Mouse (Mus musculus) heart, postnatal 0 days (tissue): ENCODE data around the gene C1qtnf2. TPM values are rescaled to one million over a fixed set of nuclear protein-coding genes. Genes with fewer than 3 reads are reported as not detected.

Source experiments
- ATAC-seq: fragments of 200-750 bp; cut with Nextera tagmentation; 2 replicates; pipeline ENCODE4 v1.8.0; 2017; ENCODE audit warnings: low read depth, moderate number of reproducible peaks, moderate library complexity; ENCODE audit not compliant: insufficient read depth
- DNase-seq: peaks from one replicate; pipeline ENCODE4 v3.0.0-alpha.2; 2016; ENCODE audit warnings: low spot score
- H3K27ac ChIP-seq: fragments of 300-500 bp; sonication (generic); 2 replicates; pipeline ENCODE4 v1.5.1; 2014; ENCODE audit warnings: low read depth, mild to moderate bottlenecking
- H3K27me3 ChIP-seq: fragments of 300-500 bp; sonication (generic); 2 replicates; pipeline ENCODE4 v1.6.1; 2014; ENCODE audit warnings: low read length, mixed read lengths; ENCODE audit not compliant: control insufficient read depth, insufficient read depth
- H3K36me3 ChIP-seq: fragments of 300-500 bp; sonication (generic); replicated peaks from 2 replicates; pipeline ENCODE4 v1.6.1; 2014; ENCODE audit warnings: low read length, mixed read lengths; ENCODE audit not compliant: control insufficient read depth, insufficient read depth
- H3K4me1 ChIP-seq: fragments of 300-500 bp; sonication (generic); 2 replicates; pipeline ENCODE4 v1.6.1; 2014; ENCODE audit warnings: antibody characterized with exemption; ENCODE audit not compliant: control insufficient read depth, insufficient read depth
- H3K4me2 ChIP-seq: fragments of 300-500 bp; sonication (generic); 2 replicates; pipeline ENCODE4 v1.6.1; 2014; ENCODE audit warnings: low read depth, mild to moderate bottlenecking, low read length, moderate library complexity
- H3K4me3 ChIP-seq: fragments of 300-500 bp; sonication (generic); 2 replicates; pipeline ENCODE4 v1.5.1; 2014; ENCODE audit warnings: low read depth, low read length
- H3K9ac ChIP-seq: fragments of 300-500 bp; sonication (generic); replicated peaks from 2 replicates; pipeline ENCODE4 v1.6.1; 2014; ENCODE audit warnings: low read depth, low read length, mixed read lengths
- H3K9me3 ChIP-seq: fragments of 300-500 bp; sonication (generic); replicated peaks from 2 replicates; pipeline ENCODE4 v1.6.1; 2016; ENCODE audit warnings: low read length; ENCODE audit not compliant: control insufficient read depth
- CTCF ChIP-seq: IDR thresholded peaks from 2 replicates; pipeline ENCODE4 v1.5.1; 2016; ENCODE audit warnings: antibody characterized with exemption, control low read depth, low read depth
- EP300 ChIP-seq: IDR thresholded peaks from 2 replicates; pipeline ENCODE4 v1.6.1; 2016; ENCODE audit warnings: antibody characterized with exemption, low read depth
- WGBS: fragments of 180-500 bp; shearing (Covaris S2); extraction: QIAGEN DNeasy Blood & Tissue Kit; methylation state at CpG from one replicate; pipeline ENCODE4 v1.1.7; 2014; 5-methylcytosine and 5-hydroxymethylcytosine counted together
- polyA plus RNA-seq: library from polyadenylated mRNA; unstranded; fragments of >200 nt; fragmentation: Nextera tagmentation; extraction: Ambion mirVana; gene quantifications from 2 replicates; pipeline ENCODE4 v1.2.1, GENCODE M21; 2015
- total RNA-seq: library from RNA; depleted of rRNA; stranded (reverse); fragments of >200 nt; gene quantifications from 2 replicates; pipeline ENCODE4 v1.2.3, GENCODE M21; 2014; ENCODE audit warnings: low replicate concordance

The C1qtnf2 gene
- total and polyA plus RNA-seq, 2 experiments from 2014 or later = 13.9 to 14.3 TPM

DNA sequence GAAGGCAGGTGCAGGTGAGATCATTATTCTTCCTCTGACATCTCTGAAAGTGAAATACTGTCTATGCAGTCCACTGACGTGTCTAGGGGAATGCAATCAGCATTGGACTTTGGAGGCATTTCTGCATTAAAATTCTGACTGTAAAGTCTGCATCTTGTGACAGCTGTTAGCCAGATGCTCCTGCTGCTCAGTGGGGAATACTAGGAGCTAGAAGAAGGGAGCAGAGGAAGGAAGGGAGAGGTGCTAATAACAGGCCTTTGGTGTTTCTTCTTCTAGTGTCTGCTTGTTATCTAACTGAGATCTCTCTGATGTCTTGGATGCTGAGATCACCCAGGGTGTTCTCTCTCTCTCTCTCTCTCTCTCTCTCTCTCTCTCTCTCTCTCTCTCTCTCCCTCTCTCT is 961 bp upstream of the C1qtnf2 start:
- Histone ChIP-seq H3K27ac (no peak overlapping the region), H3K9ac (no peak overlapping the region), H3K4me2 (no peak overlapping the region), H3K27me3 (no peaks in the 10 kb centered on the region), H3K9me3 (no peaks in the 10 kb centered on the region), H3K4me3 (no peak overlapping the region), H3K36me3 (no peaks in the 10 kb centered on the region), H3K4me1 (peaks cover 14% of the 10 kb centered on the region; the same call in 1 of the 2 replicates)
- no peak for TF ChIP-seq EP300
- no peak for TF ChIP-seq CTCF
- 84% methylated on average over 1 of the region's 1 CpGs for WGBS
- DNase-seq (no peak), ATAC-seq (no peak)

DNA sequence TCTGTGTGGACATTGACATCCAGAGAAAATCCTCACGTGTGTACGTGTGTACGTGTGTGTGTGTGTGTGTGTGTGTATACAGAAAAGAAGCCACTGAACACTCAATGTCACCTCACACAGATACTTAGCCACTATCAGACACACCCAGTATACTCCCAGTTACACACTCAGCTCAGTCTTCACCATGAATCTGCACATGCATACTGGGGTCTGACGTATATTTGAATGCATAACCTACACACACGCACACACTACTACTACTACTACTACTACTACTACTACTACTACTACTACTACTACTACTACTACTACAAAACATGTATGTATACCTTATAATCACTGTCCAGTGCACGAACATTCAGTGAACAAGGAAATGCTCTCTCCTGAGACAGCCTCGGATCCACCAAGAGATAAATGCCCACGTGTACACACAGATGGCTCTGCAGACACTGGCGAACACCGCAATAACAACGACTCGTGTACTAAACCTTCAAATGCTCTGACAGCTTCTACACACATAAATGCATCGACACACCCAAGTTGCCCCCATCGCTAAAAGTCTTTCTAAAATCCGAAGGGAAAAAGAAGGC is 346 bp upstream of the C1qtnf2 start:
- Histone ChIP-seq H3K4me1 (peaks cover 14% of the 10 kb centered on the region; the same call in 1 of the 2 replicates), H3K4me3 (peak overlapping the region; percentile 42), H3K9me3 (no peaks in the 10 kb centered on the region), H3K9ac (no peak overlapping the region), H3K27ac (no peak overlapping the region), H3K4me2 (peak overlapping the region; percentile 68), H3K36me3 (no peaks in the 10 kb centered on the region), H3K27me3 (no peaks in the 10 kb centered on the region)
- DNase-seq (no peak), ATAC-seq (no peak)
- TF ChIP-seq EP300 (no peak), CTCF (no peak)
- whole genome bisulfite sequencing = 47% methylated on average over 15 of the region's 15 CpGs

DNA sequence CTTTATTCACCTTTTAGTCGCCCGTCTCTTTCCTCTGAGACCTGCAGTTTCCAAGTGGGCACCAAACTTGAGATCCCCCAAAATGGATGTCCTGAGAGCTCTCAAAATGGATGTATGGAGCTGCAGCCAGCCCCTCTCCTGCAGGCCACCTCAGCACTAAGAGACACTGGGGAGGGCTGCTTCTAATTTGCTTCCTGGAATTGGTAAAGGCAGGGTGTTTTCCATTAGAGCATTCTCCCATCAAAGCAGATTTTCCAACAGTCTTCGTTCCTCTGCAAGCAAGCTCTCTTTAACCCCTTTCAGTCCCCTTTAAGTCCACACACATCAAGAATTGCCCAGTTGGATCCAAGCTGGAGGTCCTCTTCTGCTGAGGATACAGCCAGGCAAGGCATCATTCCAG is 5.3 kb downstream of the C1qtnf2 start:
- 91% methylated on average over 3 of the region's 3 CpGs for WGBS
- H3K27me3 ChIP-seq = no peaks in the 10 kb centered on the region
- ATAC-seq (no peak), DNase-seq (no peak)
- no peak overlapping the region for H3K27ac ChIP-seq
- TF ChIP-seq EP300 (no peak), CTCF (no peak)
- no peak overlapping the region for H3K9ac ChIP-seq
- H3K36me3 ChIP-seq = no peaks in the 10 kb centered on the region
- H3K4me3 ChIP-seq = no peak overlapping the region
- peaks cover 35% of the 10 kb centered on the region for H3K4me1 ChIP-seq
- no peaks in the 10 kb centered on the region for H3K9me3 ChIP-seq
- no peak overlapping the region for H3K4me2 ChIP-seq

DNA sequence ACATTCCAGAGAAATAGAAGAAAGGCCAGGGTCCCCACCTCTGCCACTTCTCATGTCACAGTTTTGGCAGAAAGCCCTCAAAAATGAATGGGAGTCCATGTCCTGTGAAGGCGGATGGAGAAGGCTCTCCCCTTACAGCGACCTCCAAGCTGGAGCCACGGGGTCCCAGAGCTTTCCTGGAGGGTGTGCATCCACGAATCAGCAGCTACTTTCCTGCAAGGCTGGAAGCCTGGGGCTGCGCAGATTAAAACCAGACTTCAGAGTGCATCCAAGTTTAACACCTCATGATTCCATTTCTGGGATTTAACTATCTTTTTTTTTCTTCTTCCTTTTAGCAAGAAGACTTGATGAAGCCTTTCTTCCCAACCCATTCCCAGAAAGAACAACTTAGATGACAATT is 6.5 kb downstream of the C1qtnf2 start:
- no peak for DNase-seq
- H3K9ac ChIP-seq = no peak overlapping the region
- H3K9me3 ChIP-seq = no peaks in the 10 kb centered on the region
- H3K27ac ChIP-seq = no peak overlapping the region
- H3K36me3 ChIP-seq = no peaks in the 10 kb centered on the region
- peaks cover 35% of the 10 kb centered on the region for H3K4me1 ChIP-seq
- H3K4me2 ChIP-seq = no peak overlapping the region
- H3K27me3 ChIP-seq = no peaks in the 10 kb centered on the region
- WGBS = 21% methylated on average over 5 of the region's 5 CpGs
- no peak for TF ChIP-seq EP300
- no peak for TF ChIP-seq CTCF
- no peak overlapping the region for H3K4me3 ChIP-seq
- ATAC-seq = no peak

DNA sequence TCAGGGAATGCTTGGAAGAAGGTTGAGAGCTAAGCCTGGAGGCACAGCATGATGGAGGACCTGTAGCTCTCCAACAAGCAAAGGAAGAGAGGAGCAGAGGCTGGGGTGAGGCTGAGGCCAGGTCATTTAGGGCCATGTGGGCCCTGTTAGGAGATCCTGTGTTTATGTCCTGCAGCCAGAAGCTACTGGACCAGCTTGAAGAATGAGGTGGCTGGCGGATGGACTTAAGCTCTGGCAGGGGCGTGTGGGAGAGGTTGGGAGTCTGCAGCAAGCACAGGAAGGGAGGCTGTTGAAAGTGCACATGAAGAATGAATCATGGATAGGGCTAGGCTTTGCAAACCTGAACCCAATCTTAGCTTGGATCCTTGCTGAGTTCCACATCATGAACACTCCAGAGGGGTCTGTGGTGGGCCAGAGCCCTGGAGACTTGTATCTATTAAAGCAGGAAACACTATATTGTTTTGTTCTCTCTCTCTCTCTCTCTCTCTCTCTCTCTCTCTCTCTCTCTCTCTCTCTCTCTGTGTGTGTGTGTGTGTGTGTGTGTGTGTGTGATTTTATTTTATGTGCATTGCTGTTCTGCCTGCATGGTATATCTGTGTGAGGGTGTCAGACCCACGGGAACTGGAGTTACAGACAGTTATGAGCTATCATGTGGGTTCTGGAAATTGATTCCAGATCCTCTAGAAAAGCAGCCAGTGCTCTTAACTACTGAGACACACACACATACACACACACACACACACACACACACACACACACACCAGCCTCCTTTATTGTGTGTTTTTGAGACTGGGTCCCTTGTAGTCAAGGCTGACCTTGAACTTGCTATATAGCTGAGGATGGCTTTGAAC is 7.8 kb downstream of the C1qtnf2 start:
- no peak overlapping the region for H3K27ac ChIP-seq
- H3K36me3 ChIP-seq = no peaks in the 10 kb centered on the region
- H3K4me2 ChIP-seq = no peak overlapping the region
- WGBS = 40% methylated on average over 3 of the region's 3 CpGs
- H3K4me3 ChIP-seq = no peak overlapping the region
- ATAC-seq (no peak), DNase-seq (peak; percentile 50)
- H3K9me3 ChIP-seq = no peaks in the 10 kb centered on the region
- H3K4me1 ChIP-seq = peaks cover 35% of the 10 kb centered on the region
- no peaks in the 10 kb centered on the region for H3K27me3 ChIP-seq
- no peak overlapping the region for H3K9ac ChIP-seq
- TF ChIP-seq EP300 = no peak
- TF ChIP-seq CTCF = no peak
